Mouse (Mus musculus) embryonic facial prominence, embryonic 15.5 days (tissue): ENCODE results near the gene Hnrnpr. TPM values are rescaled to one million over a fixed set of nuclear protein-coding genes. Genes with fewer than 3 reads are reported as not detected.

Source experiments
- ATAC-seq: fragments of 200-750 bp; cut with Nextera tagmentation; 2 replicates; pipeline ENCODE4 v1.8.0; 2017; ENCODE audit warnings: low read depth, moderate TSS enrichment; ENCODE audit not compliant: insufficient number of reproducible peaks, low FRiP score, low TSS enrichment
- H3K27ac ChIP-seq: fragments of 300-500 bp; sonication (generic); replicated peaks from 2 replicates; pipeline ENCODE4 v1.5.1; 2015; ENCODE audit warnings: mild to moderate bottlenecking, inconsistent platforms
- H3K27me3 ChIP-seq: fragments of 300-500 bp; sonication (generic); 2 replicates; pipeline ENCODE4 v1.6.1; 2015; ENCODE audit warnings: inconsistent platforms
- H3K36me3 ChIP-seq: fragments of 300-500 bp; sonication (generic); 2 replicates; pipeline ENCODE4 v1.6.1; 2015; ENCODE audit warnings: mild to moderate bottlenecking, inconsistent platforms
- H3K4me1 ChIP-seq: fragments of 300-500 bp; sonication (generic); 2 replicates; pipeline ENCODE4 v1.6.1; 2015; ENCODE audit warnings: inconsistent platforms
- H3K4me2 ChIP-seq: fragments of 300-500 bp; sonication (generic); replicated peaks from 2 replicates; pipeline ENCODE4 v1.6.1; 2015; ENCODE audit warnings: mild to moderate bottlenecking, inconsistent platforms
- H3K4me3 ChIP-seq: fragments of 300-500 bp; sonication (generic); replicated peaks from 2 replicates; pipeline ENCODE4 v1.5.1; 2015; ENCODE audit warnings: mild to moderate bottlenecking, inconsistent platforms
- H3K9ac ChIP-seq: fragments of 300-500 bp; sonication (generic); 2 replicates; pipeline ENCODE4 v1.6.1; 2015; ENCODE audit warnings: inconsistent platforms
- H3K9me3 ChIP-seq: fragments of 300-500 bp; sonication (generic); replicated peaks from 2 replicates; pipeline ENCODE4 v1.6.1; 2016; ENCODE audit warnings: inconsistent platforms
- WGBS: fragments of 180-500 bp; shearing (Covaris S2); methylation state at CpG from one replicate; pipeline ENCODE4 v1.1.7; 2015; 5-methylcytosine and 5-hydroxymethylcytosine counted together
- polyA plus RNA-seq: library from polyadenylated mRNA; unstranded; fragments of >200 nt; fragmentation: Nextera tagmentation; extraction: Ambion mirVana; gene quantifications from 2 replicates; pipeline ENCODE4 v1.2.1, GENCODE M21; 2015

Gene Hnrnpr
- polyA plus RNA-seq, 1 experiment from 2014 or later = 159 TPM

DNA sequence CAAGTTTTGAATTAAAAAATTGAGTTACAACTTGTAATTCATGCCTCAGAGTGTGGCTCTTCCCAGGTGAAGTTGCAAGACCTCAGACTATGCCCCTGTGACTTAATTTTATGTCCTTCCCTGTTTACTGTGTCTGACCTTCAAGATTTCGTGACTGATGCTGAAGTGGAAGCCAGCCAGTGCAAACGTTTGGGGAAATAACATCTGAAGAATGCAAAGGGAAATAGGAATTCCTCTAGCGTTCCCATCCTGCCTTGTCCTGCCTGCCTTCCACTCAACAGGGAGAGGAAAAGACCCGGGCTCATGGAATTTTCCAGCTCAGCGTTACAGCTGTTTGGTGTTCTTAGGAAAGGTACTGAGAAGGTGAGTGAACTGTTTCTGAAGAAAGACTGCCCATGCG, 46.3 kb downstream of the Hnrnpr start:
- ATAC-seq = no peak
- peaks cover 67% of the 10 kb centered on the region for H3K36me3 ChIP-seq
- 69% methylated on average over 6 of the region's 6 CpGs for WGBS

DNA sequence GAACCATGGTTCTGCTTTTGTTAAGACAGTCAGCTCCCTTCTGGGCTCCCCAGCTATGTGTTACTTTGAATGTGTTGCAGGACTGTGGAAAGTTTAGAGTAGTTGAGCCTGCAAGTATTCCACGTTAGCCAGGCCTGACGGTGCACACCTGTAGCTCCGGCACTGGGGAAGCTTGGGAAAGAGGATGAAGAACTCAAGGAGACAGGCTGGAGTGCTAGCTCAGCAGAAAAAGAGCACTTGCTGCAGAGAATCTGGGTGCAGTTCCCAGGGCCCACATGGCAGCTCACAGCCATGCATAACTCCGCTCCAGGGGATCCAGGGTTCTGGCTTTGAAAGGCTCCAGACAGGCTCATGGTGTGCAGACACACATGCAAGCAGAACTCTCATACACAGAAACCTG, 46.7 kb downstream of the Hnrnpr start:
- Histone ChIP-seq H3K36me3 (peaks cover 65% of the 10 kb centered on the region), H3K27me3 (no peaks in the 10 kb centered on the region), H3K4me2 (no peak overlapping the region), H3K4me3 (no peak overlapping the region), H3K9ac (no peak overlapping the region), H3K27ac (no peak overlapping the region), H3K9me3 (no peaks in the 10 kb centered on the region), H3K4me1 (no peaks in the 10 kb centered on the region)
- WGBS = 91% methylated on average over 4 of the region's 4 CpGs
- ATAC-seq = no peak

More for the DNA sequence above, 46.3 kb downstream of the Hnrnpr start:
- no peak overlapping the region for H3K27ac ChIP-seq
- no peak overlapping the region for H3K4me2 ChIP-seq
- no peaks in the 10 kb centered on the region for H3K9me3 ChIP-seq
- H3K9ac ChIP-seq = no peak overlapping the region
- no peaks in the 10 kb centered on the region for H3K4me1 ChIP-seq
- H3K27me3 ChIP-seq = no peaks in the 10 kb centered on the region
- H3K4me3 ChIP-seq = no peak overlapping the region

DNA sequence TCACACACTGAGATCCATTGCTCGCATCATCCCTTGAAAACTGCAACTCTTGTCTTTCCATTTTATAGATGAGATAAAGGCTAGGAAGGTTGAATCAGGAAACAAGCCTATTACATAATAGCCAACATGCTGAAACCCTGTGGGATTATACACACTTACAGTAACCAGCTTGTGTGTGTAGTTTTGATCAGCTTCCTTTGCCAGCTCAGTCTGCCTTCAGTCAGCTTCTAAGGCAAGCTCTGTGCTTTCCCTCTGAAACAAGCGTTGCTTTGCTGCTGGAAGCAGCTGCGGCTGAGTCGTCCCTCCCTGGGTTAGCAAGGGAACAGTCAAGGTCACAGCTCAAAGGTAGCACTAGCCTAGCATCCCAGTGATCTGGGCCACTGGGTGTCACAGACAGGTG, 57.1 kb downstream of the Hnrnpr start:
- Histone ChIP-seq H3K36me3 (no peaks in the 10 kb centered on the region), H3K27me3 (no peaks in the 10 kb centered on the region), H3K27ac (no peak overlapping the region), H3K9me3 (no peaks in the 10 kb centered on the region), H3K4me1 (no peaks in the 10 kb centered on the region), H3K9ac (no peak overlapping the region), H3K4me3 (no peak overlapping the region), H3K4me2 (no peak overlapping the region)
- 66% methylated on average over 4 of the region's 4 CpGs for WGBS
- no peak for ATAC-seq

DNA sequence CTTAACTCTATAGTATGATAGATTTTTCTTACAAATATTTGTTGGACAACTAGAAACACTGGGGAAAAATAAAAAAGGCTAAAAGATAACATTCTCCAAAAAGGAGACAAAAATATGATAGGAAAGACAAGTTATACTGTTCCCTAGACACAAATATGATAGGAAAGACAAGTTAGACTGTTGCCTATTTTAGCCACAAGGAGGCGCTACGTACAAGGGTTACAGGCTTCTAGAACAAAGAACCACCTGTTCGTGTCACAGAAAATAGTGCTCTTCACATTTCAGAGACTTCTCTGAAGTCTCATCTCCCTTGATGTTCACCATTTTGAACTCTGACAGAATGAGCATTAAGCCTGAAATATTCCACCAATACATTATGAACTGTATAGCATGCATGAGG, 59.0 kb downstream of the Hnrnpr start:
- H3K4me1 ChIP-seq = peaks cover 8% of the 10 kb centered on the region; the same call in 1 of the 2 replicates
- 5% methylated on average over 3 of the region's 3 CpGs for WGBS
- no peak overlapping the region for H3K4me2 ChIP-seq
- no peaks in the 10 kb centered on the region for H3K36me3 ChIP-seq
- H3K9me3 ChIP-seq = no peaks in the 10 kb centered on the region
- H3K27ac ChIP-seq = no peak overlapping the region
- no peaks in the 10 kb centered on the region for H3K27me3 ChIP-seq
- ATAC-seq = no peak
- H3K4me3 ChIP-seq = no peak overlapping the region
- H3K9ac ChIP-seq = no peak overlapping the region

DNA sequence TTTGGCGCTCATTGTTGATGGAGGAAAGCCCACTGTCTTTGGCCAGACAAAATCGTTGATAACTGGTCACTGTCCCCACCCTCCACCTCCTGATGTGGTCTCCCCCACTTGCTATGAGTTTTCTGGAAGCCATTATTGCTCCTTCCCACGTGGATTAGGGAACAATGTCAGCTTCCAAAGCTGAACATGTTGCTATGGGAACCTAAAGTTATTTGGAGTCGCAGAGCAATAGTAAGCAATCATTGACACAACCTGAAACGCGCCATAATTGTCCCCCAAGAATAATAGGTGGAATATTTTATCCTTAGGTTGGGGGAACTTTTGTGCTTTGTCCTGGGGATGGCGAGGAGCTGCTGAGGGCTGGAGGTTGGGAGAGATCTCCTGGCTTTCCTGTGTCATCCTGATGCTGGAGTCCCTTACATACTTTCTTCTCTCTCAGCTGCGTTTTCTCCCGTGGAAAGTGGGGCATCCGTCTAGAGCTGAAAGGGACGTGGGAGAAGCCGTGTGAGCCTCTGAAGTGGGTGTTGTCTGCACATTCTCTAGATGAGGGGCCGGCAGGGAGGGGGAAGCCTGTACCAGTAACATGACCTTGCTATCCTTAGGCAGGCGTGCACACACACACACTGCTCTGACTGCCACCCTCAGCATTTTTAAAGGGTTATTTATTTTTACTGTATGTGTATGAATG, 62.9 kb downstream of the Hnrnpr start:
- no peaks in the 10 kb centered on the region for H3K27me3 ChIP-seq
- WGBS = 46% methylated on average over 14 of the region's 14 CpGs

DNA sequence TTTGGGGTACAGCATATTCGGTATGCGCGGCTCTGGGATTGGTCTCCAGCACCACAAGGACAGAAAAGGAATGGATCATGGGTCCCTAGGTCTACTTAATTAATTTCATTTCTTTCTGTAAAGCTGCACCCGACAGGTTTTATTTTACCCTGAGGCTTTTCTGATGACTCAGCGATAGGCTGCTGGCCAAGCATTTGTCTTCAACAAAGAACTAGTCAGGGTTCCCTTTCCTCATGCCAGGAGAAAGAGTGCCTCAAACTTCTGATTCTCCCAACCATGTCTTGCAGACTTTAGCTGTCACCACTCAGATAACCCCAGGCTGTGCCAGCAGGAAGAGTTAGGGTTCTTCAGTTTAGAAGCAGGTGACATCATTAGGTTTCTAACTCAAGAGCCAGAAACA, 66.3 kb downstream of the Hnrnpr start:
- WGBS = 75% methylated on average over 5 of the region's 5 CpGs
- no peaks in the 10 kb centered on the region for H3K9me3 ChIP-seq

More for the DNA sequence above, 62.9 kb downstream of the Hnrnpr start:
- Histone ChIP-seq H3K4me3 (no peak overlapping the region), H3K9ac (no peak overlapping the region), H3K36me3 (no peaks in the 10 kb centered on the region), H3K4me1 (peaks cover 8% of the 10 kb centered on the region; the same call in 1 of the 2 replicates), H3K4me2 (no peak overlapping the region), H3K27ac (no peak overlapping the region), H3K9me3 (no peaks in the 10 kb centered on the region)
- no peak for ATAC-seq

DNA sequence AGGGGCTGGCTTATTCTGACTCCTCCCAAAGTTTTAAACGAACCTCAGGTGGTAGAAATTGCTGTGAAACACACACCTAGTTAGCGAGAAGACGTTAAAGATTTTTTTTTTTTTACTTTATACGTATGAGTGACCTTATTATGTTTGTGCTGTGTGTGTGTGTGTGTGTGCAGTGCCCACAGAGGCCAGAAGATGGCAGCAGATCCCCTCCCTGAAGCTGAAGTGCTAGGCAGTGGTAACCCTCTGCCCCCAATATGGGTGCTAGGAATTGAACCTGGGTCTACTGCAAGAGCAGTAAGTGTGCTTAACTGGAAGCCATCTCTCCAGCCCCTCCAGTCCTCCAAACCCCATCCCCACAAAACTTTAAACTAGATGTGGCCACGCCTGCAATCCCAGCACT, 72.3 kb downstream of the Hnrnpr start:
- 0 out of 2 replicates have a peak, but pooled peaks cover 5% of the 10 kb centered on the region for H3K4me1 ChIP-seq
- H3K9ac ChIP-seq = no peak overlapping the region
- H3K27ac ChIP-seq = no peak overlapping the region
- no peak overlapping the region for H3K4me3 ChIP-seq
- no peak overlapping the region for H3K4me2 ChIP-seq
- H3K36me3 ChIP-seq = no peaks in the 10 kb centered on the region
- no peaks in the 10 kb centered on the region; the same call in 1 of the 2 replicates for H3K27me3 ChIP-seq
- 88% methylated on average over 5 of the region's 5 CpGs for WGBS
- H3K9me3 ChIP-seq = no peaks in the 10 kb centered on the region
- no peak for ATAC-seq

More for the DNA sequence above, 66.3 kb downstream of the Hnrnpr start:
- Histone ChIP-seq H3K27me3 (no peaks in the 10 kb centered on the region), H3K9ac (no peak overlapping the region), H3K4me2 (no peak overlapping the region), H3K4me3 (no peak overlapping the region), H3K4me1 (peaks cover 8% of the 10 kb centered on the region; the same call in 1 of the 2 replicates), H3K36me3 (no peaks in the 10 kb centered on the region), H3K27ac (no peak overlapping the region)
- no peak for ATAC-seq

DNA sequence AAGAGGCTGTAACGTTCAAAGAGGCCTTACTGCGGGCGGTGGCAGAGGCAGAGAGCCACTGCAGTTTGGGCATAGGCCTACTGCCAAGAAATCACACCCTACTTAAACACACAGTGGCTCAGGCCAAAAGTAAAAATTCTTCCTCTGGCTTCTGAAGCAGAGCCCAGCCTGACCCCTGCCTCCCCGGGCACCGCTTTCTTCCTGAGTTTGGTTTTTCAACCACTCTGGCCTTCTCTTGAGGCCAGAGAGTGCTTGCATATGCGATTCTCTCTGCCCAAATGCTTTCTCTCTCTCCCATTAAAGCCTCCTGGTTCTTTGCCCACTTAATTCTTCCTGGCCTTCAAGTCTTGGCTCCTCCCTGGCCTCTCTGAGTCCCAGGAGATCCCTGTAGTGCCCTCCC, 73.1 kb downstream of the Hnrnpr start:
- WGBS = 76% methylated on average over 6 of the region's 6 CpGs
- Histone ChIP-seq H3K4me2 (no peak overlapping the region), H3K27me3 (no peaks in the 10 kb centered on the region; the same call in 1 of the 2 replicates), H3K4me3 (no peak overlapping the region), H3K9me3 (no peaks in the 10 kb centered on the region), H3K4me1 (0 out of 2 replicates have a peak, but pooled peaks cover 5% of the 10 kb centered on the region), H3K27ac (0 out of 2 replicates have a peak overlapping the region, but pooled peaks have one; percentile 28), H3K36me3 (no peaks in the 10 kb centered on the region), H3K9ac (no peak overlapping the region)
- ATAC-seq = no peak; the same call in 1 of the 2 replicates

DNA sequence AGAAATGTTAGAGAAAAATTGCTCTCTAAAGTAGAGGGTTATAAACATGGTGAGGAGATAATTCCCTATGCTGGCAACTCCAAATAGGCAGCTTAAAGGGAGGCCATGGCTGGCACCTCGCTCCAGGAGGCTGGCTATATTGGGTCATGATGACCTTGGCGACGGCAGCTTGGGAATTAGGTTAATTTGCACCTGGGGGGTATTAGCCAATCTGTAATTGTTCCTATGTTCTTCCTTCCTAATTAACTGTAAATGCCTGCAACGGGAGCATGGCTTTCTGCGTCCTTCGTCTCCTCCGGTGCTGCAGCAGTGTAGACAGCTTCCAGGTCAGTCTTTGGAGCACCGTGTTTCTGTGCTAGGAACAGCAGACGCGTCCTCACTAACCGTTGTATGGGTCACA, 76.5 kb downstream of the Hnrnpr start:
- 0 out of 2 replicates have a peak, but pooled peaks cover 5% of the 10 kb centered on the region for H3K4me1 ChIP-seq
- H3K9ac ChIP-seq = no peak overlapping the region
- H3K27ac ChIP-seq = no peak overlapping the region
- 49% methylated on average over 11 of the region's 11 CpGs for WGBS
- H3K9me3 ChIP-seq = no peaks in the 10 kb centered on the region
- H3K4me2 ChIP-seq = no peak overlapping the region
- no peak for ATAC-seq
- H3K27me3 ChIP-seq = peaks cover 4% of the 10 kb centered on the region
- no peaks in the 10 kb centered on the region for H3K36me3 ChIP-seq
- H3K4me3 ChIP-seq = no peak overlapping the region

DNA sequence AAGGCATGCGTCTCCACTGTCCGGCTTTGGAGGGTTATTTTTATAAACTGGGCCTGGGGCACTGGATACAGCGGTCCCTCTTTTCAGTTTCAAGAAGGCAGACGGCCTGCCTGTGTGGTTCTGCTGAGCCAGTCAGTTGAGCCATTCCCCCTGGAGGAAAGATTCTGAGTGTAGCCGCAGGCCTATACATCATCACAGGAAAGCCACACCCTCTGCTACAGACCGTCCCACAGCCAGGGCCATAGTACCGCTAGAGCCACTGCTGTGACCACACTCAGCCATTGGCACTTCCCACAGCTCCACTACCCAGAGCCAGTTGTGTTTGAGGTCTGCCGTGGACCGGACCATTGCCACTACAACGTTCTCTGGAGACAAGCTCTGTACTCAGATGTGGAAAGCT, 91.1 kb downstream of the Hnrnpr start:
- Histone ChIP-seq H3K9me3 (no peaks in the 10 kb centered on the region), H3K4me1 (no peaks in the 10 kb centered on the region), H3K4me2 (no peak overlapping the region), H3K4me3 (no peak overlapping the region), H3K27ac (no peak overlapping the region), H3K36me3 (no peaks in the 10 kb centered on the region), H3K27me3 (no peaks in the 10 kb centered on the region), H3K9ac (no peak overlapping the region)
- WGBS = 76% methylated on average over 10 of the region's 10 CpGs
- ATAC-seq = no peak

DNA sequence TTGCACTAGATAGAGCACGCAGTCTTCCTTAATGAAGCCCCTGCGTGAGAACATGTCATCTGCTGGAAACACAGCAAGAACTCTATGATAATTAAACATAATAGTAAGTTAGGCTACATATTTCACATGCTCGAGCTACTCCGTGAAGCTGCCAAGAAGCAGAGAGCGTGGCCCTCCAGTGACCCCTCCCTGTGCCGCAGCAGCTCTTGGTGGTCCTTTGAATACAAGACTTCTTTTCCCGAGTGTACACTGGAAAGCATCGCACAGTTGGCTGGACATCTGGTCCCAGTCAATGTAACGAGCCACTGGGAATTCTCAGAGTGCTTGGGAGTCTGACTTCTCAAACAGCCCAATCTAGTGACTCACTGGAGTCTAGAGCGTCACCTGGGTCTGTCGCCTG, 97.1 kb downstream of the Hnrnpr start:
- H3K27me3 ChIP-seq = no peaks in the 10 kb centered on the region
- no peaks in the 10 kb centered on the region for H3K4me1 ChIP-seq
- 41% methylated on average over 11 of the region's 11 CpGs for WGBS
- no peak for ATAC-seq
- no peaks in the 10 kb centered on the region for H3K9me3 ChIP-seq
- H3K36me3 ChIP-seq = no peaks in the 10 kb centered on the region
- no peak overlapping the region for H3K4me3 ChIP-seq
- no peak overlapping the region for H3K9ac ChIP-seq
- H3K27ac ChIP-seq = no peak overlapping the region
- H3K4me2 ChIP-seq = no peak overlapping the region
